ENCODE assay signal across 7 mouse cellular contexts in genomic region chr8:110703460-110704061, GRCm38 (mm10). TPM values are rescaled to one million over a fixed set of nuclear protein-coding genes. Genes with fewer than 3 reads are reported as not detected.
DNase-seq lines count a peak whose midpoint lies in the region; ATAC-seq and TF ChIP-seq lines count a peak whose summit lies in the region.

No protein-coding gene starts in this region.

- no peaks in the 10 kb centered on the region for H3K27me3 ChIP-seq in hindbrain, embryonic 10.5 days (ENCODE audit: insufficient read depth, poor library complexity, severe bottlenecking)
- no peaks in the 10 kb centered on the region for H3K27me3 ChIP-seq in hindbrain, embryonic 11.5 days (ENCODE audit: control insufficient read depth, insufficient read depth, low read length)
- H3K27me3 ChIP-seq in CH12.LX (replicated peaks): no peaks in the 10 kb centered on the region
- no peaks in the 10 kb centered on the region for H3K27me3 ChIP-seq in embryonic facial prominence, embryonic 14.5 days (replicated peaks; ENCODE audit: control insufficient read depth, insufficient read depth, low read length)
- no peaks in the 10 kb centered on the region for H3K27me3 ChIP-seq in limb, embryonic 13.5 days

- no peaks in the 10 kb centered on the region for H3K9me3 ChIP-seq in hindbrain, embryonic 10.5 days
- no peaks in the 10 kb centered on the region for H3K9me3 ChIP-seq in hindbrain, embryonic 11.5 days (ENCODE audit: control insufficient read depth, low read length)
- H3K9me3 ChIP-seq in CH12.LX (replicated peaks; ENCODE audit: low read length): no peaks in the 10 kb centered on the region
- no peaks in the 10 kb centered on the region for H3K9me3 ChIP-seq in embryonic facial prominence, embryonic 14.5 days (ENCODE audit: control insufficient read depth, low read length)
- H3K9me3 ChIP-seq in limb, embryonic 13.5 days: no peaks in the 10 kb centered on the region

- no peak for DNase-seq in hindbrain, embryonic 10.5 days (ENCODE audit: low spot score)
- DNase-seq in hindbrain, embryonic 11.5 days (ENCODE audit: low spot score): no peak
- DNase-seq in CH12.LX (ENCODE audit: extremely low read depth): peak; percentile 57
- no peak for DNase-seq in embryonic facial prominence, embryonic 14.5 days (ENCODE audit: low spot score)
- no peak for DNase-seq in spleen, postnatal 10 days (ENCODE audit: low spot score in 2 of 2)

- no peak for TF ChIP-seq CTCF in CH12.LX (conservative IDR thresholded peaks at IDR 0.05 in 1 of 2, IDR thresholded peaks at IDR 0.05 in 1 of 2; ENCODE audit: low read depth in 2 of 2, low read length in 2 of 2)

- H3K27ac ChIP-seq in hindbrain, embryonic 10.5 days: 0 out of 2 replicates have a peak overlapping the region, but pooled peaks have one; percentile 8
- no peak overlapping the region for H3K27ac ChIP-seq in hindbrain, embryonic 11.5 days (ENCODE audit: low read depth, low read length)
- H3K27ac ChIP-seq in CH12.LX (ENCODE audit: insufficient read depth, low read depth): no peak overlapping the region
- peak overlapping the region; percentile 80 for H3K27ac ChIP-seq in embryonic facial prominence, embryonic 14.5 days (replicated peaks; ENCODE audit: low read depth, low read length)
- peak overlapping the region; percentile 88 for H3K27ac ChIP-seq in limb, embryonic 13.5 days

- peaks cover 66% of the 10 kb centered on the region for H3K36me3 ChIP-seq in hindbrain, embryonic 10.5 days
- no peaks in the 10 kb centered on the region for H3K36me3 ChIP-seq in hindbrain, embryonic 11.5 days (ENCODE audit: control insufficient read depth, insufficient read depth, low read length)
- H3K36me3 ChIP-seq in CH12.LX (replicated peaks in 1 of 2; ENCODE audit: control insufficient read depth in 1 of 2, insufficient read depth in 1 of 2, low read length in 1 of 2): peaks cover 16 to 89% of the 10 kb centered on the region in 2 experiments
- peaks cover 11% of the 10 kb centered on the region; the same call in 1 of the 2 replicates for H3K36me3 ChIP-seq in embryonic facial prominence, embryonic 14.5 days (ENCODE audit: control insufficient read depth, insufficient read depth, low read length)
- H3K36me3 ChIP-seq in limb, embryonic 13.5 days: peaks cover 10% of the 10 kb centered on the region; the same call in 1 of the 2 replicates

- H3K4me3 ChIP-seq in hindbrain, embryonic 10.5 days: no peak overlapping the region
- H3K4me3 ChIP-seq in hindbrain, embryonic 11.5 days (ENCODE audit: low read depth, low read length): no peak overlapping the region
- H3K4me3 ChIP-seq in CH12.LX (replicated peaks in 1 of 3; ENCODE audit: low read depth in 2 of 3, low read length in 2 of 3, poor library complexity in 1 of 3): peak overlapping the region in 1 of 3 experiments; percentile 12
- no peak overlapping the region for H3K4me3 ChIP-seq in embryonic facial prominence, embryonic 14.5 days (ENCODE audit: low read depth, low read length)
- H3K4me3 ChIP-seq in limb, embryonic 13.5 days: no peak overlapping the region

- TF ChIP-seq RAD21 in CH12.LX (IDR thresholded peaks at IDR 0.05; ENCODE audit: low read depth, low read length): no peak

- dilution Hi-C loops in CH12.LX (cut with MboI; ENCODE audit: extremely low pct_ligation_motif_present, extremely low pct_unique_long_range_greater_than_20kb, low sequenced_read_pairs): no loop called here

- H3K4me1 ChIP-seq in hindbrain, embryonic 10.5 days (replicated peaks): peaks cover 47% of the 10 kb centered on the region
- no peaks in the 10 kb centered on the region for H3K4me1 ChIP-seq in hindbrain, embryonic 11.5 days (replicated peaks; ENCODE audit: control insufficient read depth, insufficient read depth, low read length)
- peaks cover 3 to 48% of the 10 kb centered on the region in 2 experiments for H3K4me1 ChIP-seq in CH12.LX (ENCODE audit: control insufficient read depth in 1 of 2, insufficient read depth in 2 of 2)
- H3K4me1 ChIP-seq in embryonic facial prominence, embryonic 14.5 days (ENCODE audit: control insufficient read depth, insufficient read depth, low read length): peaks cover 34% of the 10 kb centered on the region
- peaks cover 48% of the 10 kb centered on the region for H3K4me1 ChIP-seq in limb, embryonic 13.5 days

- 82% methylated on average over 9 of the region's 9 CpGs for WGBS in hindbrain, embryonic 10.5 days
- WGBS in hindbrain, embryonic 11.5 days: 76% methylated on average over 9 of the region's 9 CpGs
- 59% methylated on average over 9 of the region's 9 CpGs for WGBS in embryonic facial prominence, embryonic 14.5 days
- WGBS in limb, embryonic 13.5 days: 62% methylated on average over 9 of the region's 9 CpGs

- H3K9ac ChIP-seq in hindbrain, embryonic 11.5 days (ENCODE audit: low read depth, low read length): no peak overlapping the region
- H3K9ac ChIP-seq in CH12.LX (ENCODE audit: insufficient read depth, low read depth): no peak overlapping the region
- peak overlapping the region; percentile 28; the same call in 1 of the 2 replicates for H3K9ac ChIP-seq in embryonic facial prominence, embryonic 14.5 days (ENCODE audit: low read depth, low read length)
- H3K9ac ChIP-seq in limb, embryonic 13.5 days: peak overlapping the region; percentile 50

- ATAC-seq in hindbrain, embryonic 11.5 days (ENCODE audit: low FRiP score): no peak
- ATAC-seq in embryonic facial prominence, embryonic 14.5 days (ENCODE audit: low read depth): no peak
- ATAC-seq in limb, embryonic 13.5 days (ENCODE audit: low FRiP score, low read depth): no peak
- no peak for ATAC-seq in erythroid progenitor cell, adult 5-6 weeks (replicated peaks; ENCODE audit: low FRiP score, poor library complexity, severe bottlenecking)

- no peak for TF ChIP-seq POLR2A in CH12.LX (IDR thresholded peaks at IDR 0.05; ENCODE audit: low read depth, low read length)

- no peak overlapping the region for H3K4me2 ChIP-seq in hindbrain, embryonic 11.5 days (replicated peaks; ENCODE audit: low read depth, low read length)
- H3K4me2 ChIP-seq in CH12.LX (ENCODE audit: insufficient read depth, low read depth, poor library complexity, severe bottlenecking): no peak overlapping the region
- H3K4me2 ChIP-seq in embryonic facial prominence, embryonic 14.5 days (ENCODE audit: low read depth, low read length): no peak overlapping the region
- H3K4me2 ChIP-seq in limb, embryonic 13.5 days (replicated peaks): peak overlapping the region; percentile 31; the same call in 1 of the 2 replicates

- in situ Hi-C loops in CH12.LX (cut with MboI; ENCODE audit: low pct_ligation_motif_present, low pct_unique_long_range_greater_than_20kb, low sequenced_read_pairs): no loop called here

- no peak for TF ChIP-seq EP300 in CH12.LX (IDR thresholded peaks at IDR 0.05; ENCODE audit: low read length)

- no peaks in the 10 kb centered on the region for H3K79me2 ChIP-seq in CH12.LX (replicated peaks; ENCODE audit: control insufficient read depth, extremely low read depth, insufficient read depth, poor library complexity, severe bottlenecking)

TF ChIP-seq in CH12.LX, 34 proteins besides CTCF, POLR2A, EP300 and RAD21:
- TF ChIP-seq ELF1 (IDR thresholded peaks at IDR 0.05; ENCODE audit: low read depth, low read length) (peak; percentile 45; the same call in 1 of the 2 replicates), ZMIZ1 (IDR thresholded peaks at IDR 0.05; ENCODE audit: low read depth, low read length) (no peak)

RNA-seq across cellular contexts. Expression of gene Mtss1l, which starts 17.7 kb away (rescaled TPM):
- 6.4 and 6.9 TPM in 2 replicates for polyA plus RNA-seq in hindbrain, embryonic 10.5 days (2016; fragmentation: Nextera tagmentation; extraction: Ambion mirVana)
- polyA plus RNA-seq in hindbrain, embryonic 11.5 days (2014; fragmentation: Nextera tagmentation; extraction: Ambion mirVana): 10.5 and 10.8 TPM in 2 replicates
- total RNA-seq in CH12.LX (2012; rRNA removed): 0.42 and 0.64 TPM in 2 replicates
- total RNA-seq in CH12.LX (2014; rRNA removed): not detected in 2 replicates
- 0.66 and 0.79 TPM in 2 replicates for polyA plus RNA-seq in CH12.LX (2012; ENCODE audit: insufficient read length, low read depth)
- polyA plus RNA-seq in embryonic facial prominence, embryonic 14.5 days (2014; fragmentation: Nextera tagmentation; extraction: Ambion mirVana): 13.5 and 13.8 TPM in 2 replicates
- polyA plus RNA-seq in limb, embryonic 13.5 days (2015; fragmentation: Nextera tagmentation; extraction: Ambion mirVana): 10.4 and 11.7 TPM in 2 replicates
- total RNA-seq in erythroid progenitor cell, adult 5-6 weeks (2015; ENCODE audit: low replicate concordance): not detected in 2 replicates
- not detected in 2 replicates for total RNA-seq in erythroid progenitor cell, adult 5-6 weeks (2017; ENCODE audit: low replicate concordance)

Comparison
In these comparisons a context has a peak if more than half of its experiments do, and no peak if none do; other contexts are left out.
1. H3K27ac ChIP-seq: peak in hindbrain, embryonic 10.5 days (single experiment), embryonic facial prominence, embryonic 14.5 days (single experiment) and limb, embryonic 13.5 days (single experiment); none in hindbrain, embryonic 11.5 days (single experiment) and CH12.LX (single experiment).
2. H3K9ac ChIP-seq: peak in embryonic facial prominence, embryonic 14.5 days (single experiment) and limb, embryonic 13.5 days (single experiment); none in hindbrain, embryonic 11.5 days (single experiment) and CH12.LX (single experiment).